Mouse (Mus musculus): Measurements from ENCODE around the gene Tex101. TPM values are rescaled to one million over a fixed set of nuclear protein-coding genes. Genes with fewer than 3 reads are reported as not detected.

The Tex101 gene
- polyA plus RNA-seq, 1 experiment from 2014 or later: not detected

DNA sequence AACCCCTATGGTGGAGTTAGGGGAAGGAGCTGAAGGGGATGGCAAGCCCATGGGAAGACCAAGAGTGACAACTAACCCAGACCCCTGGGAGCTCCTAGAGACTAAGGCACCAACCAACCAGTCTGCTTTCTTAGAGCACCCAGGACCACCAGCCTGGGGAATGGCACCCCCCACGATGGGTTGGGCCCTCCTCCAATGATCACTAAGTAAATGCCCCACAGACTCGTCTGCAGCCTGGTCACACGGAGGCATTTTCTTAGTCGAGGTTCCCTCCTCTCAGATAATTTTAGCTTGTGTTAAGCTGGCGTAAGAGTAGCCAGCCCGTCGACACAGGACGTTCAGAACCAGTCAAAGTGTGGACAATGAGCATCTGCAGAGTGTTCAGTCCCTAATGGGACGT lies 11.5 kb downstream of the Tex101 start:
- ATAC-seq (ENCODE audit: low read depth) (no peak), DNase-seq (ENCODE audit: low spot score) (no peak)
- H3K27ac ChIP-seq (replicated peaks; ENCODE audit: low read depth, low read length): no peak overlapping the region
- no peaks in the 10 kb centered on the region for H3K9me3 ChIP-seq (ENCODE audit: control insufficient read depth, low read length)
- WGBS: 81% methylated on average over 9 of the region's 9 CpGs
- H3K9ac ChIP-seq (ENCODE audit: low read depth, low read length): no peak overlapping the region
- H3K36me3 ChIP-seq (ENCODE audit: control insufficient read depth, insufficient read depth, low read length): no peaks in the 10 kb centered on the region
- no peaks in the 10 kb centered on the region for H3K4me1 ChIP-seq (ENCODE audit: control insufficient read depth, insufficient read depth, low read length)
- H3K4me2 ChIP-seq (ENCODE audit: low read depth, low read length): no peak overlapping the region
- no peak overlapping the region for H3K4me3 ChIP-seq (ENCODE audit: low read depth, low read length)
- H3K27me3 ChIP-seq (replicated peaks; ENCODE audit: control insufficient read depth, insufficient read depth, low read length): no peaks in the 10 kb centered on the region

DNA sequence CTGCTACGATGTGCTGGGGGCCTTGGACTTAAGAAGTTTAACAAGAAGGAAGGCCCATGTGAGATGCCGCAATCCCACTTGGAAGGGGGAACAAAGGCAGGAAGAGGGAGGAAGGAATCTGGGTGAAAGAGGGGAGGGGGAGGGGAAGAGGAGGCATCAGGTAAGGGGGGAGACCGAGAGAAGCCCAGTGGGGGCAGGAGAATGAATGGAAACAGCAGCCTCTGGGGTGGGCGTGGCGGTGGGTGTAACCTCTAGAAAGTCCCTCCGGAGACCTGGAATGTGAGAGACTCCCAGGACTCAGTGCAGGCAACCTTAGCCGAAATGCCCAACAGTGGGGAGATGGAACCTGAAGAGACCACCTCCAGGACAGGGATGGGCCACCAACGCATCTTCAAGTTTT lies 12.2 kb downstream of the Tex101 start:
- no peaks in the 10 kb centered on the region for H3K4me1 ChIP-seq (ENCODE audit: control insufficient read depth, insufficient read depth, low read length)
- no peak overlapping the region for H3K4me3 ChIP-seq (ENCODE audit: low read depth, low read length)
- ATAC-seq (ENCODE audit: low read depth) (no peak), DNase-seq (ENCODE audit: low spot score) (no peak)
- H3K27ac ChIP-seq (replicated peaks; ENCODE audit: low read depth, low read length): no peak overlapping the region
- no peaks in the 10 kb centered on the region for H3K36me3 ChIP-seq (ENCODE audit: control insufficient read depth, insufficient read depth, low read length)
- WGBS: 37% methylated on average over 8 of the region's 8 CpGs
- no peaks in the 10 kb centered on the region for H3K27me3 ChIP-seq (replicated peaks; ENCODE audit: control insufficient read depth, insufficient read depth, low read length)
- H3K9ac ChIP-seq (ENCODE audit: low read depth, low read length): no peak overlapping the region
- H3K4me2 ChIP-seq (ENCODE audit: low read depth, low read length): no peak overlapping the region
- H3K9me3 ChIP-seq (ENCODE audit: control insufficient read depth, low read length): no peaks in the 10 kb centered on the region

- 14% methylated on average over 8 of the region's 8 CpGs for WGBS
- Histone ChIP-seq H3K27me3 (replicated peaks; ENCODE audit: control insufficient read depth, insufficient read depth, low read length) (no peaks in the 10 kb centered on the region), H3K27ac (replicated peaks; ENCODE audit: low read depth, low read length) (no peak overlapping the region), H3K9ac (ENCODE audit: low read depth, low read length) (no peak overlapping the region), H3K36me3 (ENCODE audit: control insufficient read depth, insufficient read depth, low read length) (no peaks in the 10 kb centered on the region), H3K4me1 (ENCODE audit: control insufficient read depth, insufficient read depth, low read length) (no peaks in the 10 kb centered on the region), H3K9me3 (ENCODE audit: control insufficient read depth, low read length) (no peaks in the 10 kb centered on the region), H3K4me2 (ENCODE audit: low read depth, low read length) (no peak overlapping the region), H3K4me3 (ENCODE audit: low read depth, low read length) (no peak overlapping the region)
- ATAC-seq (ENCODE audit: low read depth) (peak; percentile 47), DNase-seq (ENCODE audit: low spot score) (peak; percentile 79)
These were observed 13.9 kb downstream of the Tex101 start for GRCm38 (mm10) chr7:24662575-24662974.

- Histone ChIP-seq H3K9me3 (ENCODE audit: control insufficient read depth, low read length) (no peaks in the 10 kb centered on the region), H3K27me3 (replicated peaks; ENCODE audit: control insufficient read depth, insufficient read depth, low read length) (no peaks in the 10 kb centered on the region), H3K27ac (replicated peaks; ENCODE audit: low read depth, low read length) (no peak overlapping the region), H3K4me3 (ENCODE audit: low read depth, low read length) (no peak overlapping the region), H3K9ac (ENCODE audit: low read depth, low read length) (no peak overlapping the region), H3K4me2 (ENCODE audit: low read depth, low read length) (no peak overlapping the region), H3K4me1 (ENCODE audit: control insufficient read depth, insufficient read depth, low read length) (no peaks in the 10 kb centered on the region), H3K36me3 (ENCODE audit: control insufficient read depth, insufficient read depth, low read length) (no peaks in the 10 kb centered on the region)
- 65% methylated on average over 17 of the region's 17 CpGs for WGBS
- DNase-seq (ENCODE audit: low spot score): no peak
- ATAC-seq (ENCODE audit: low read depth): no peak
These were observed 15.2 kb downstream of the Tex101 start for GRCm38 (mm10) chr7:24661118-24661904.

- H3K36me3 ChIP-seq (ENCODE audit: control insufficient read depth, insufficient read depth, low read length): no peaks in the 10 kb centered on the region
- H3K9me3 ChIP-seq (ENCODE audit: control insufficient read depth, low read length): no peaks in the 10 kb centered on the region
- no peak overlapping the region for H3K4me3 ChIP-seq (ENCODE audit: low read depth, low read length)
- 52% methylated on average over 12 of the region's 12 CpGs for WGBS
- H3K4me2 ChIP-seq (ENCODE audit: low read depth, low read length): no peak overlapping the region
- H3K27me3 ChIP-seq (replicated peaks; ENCODE audit: control insufficient read depth, insufficient read depth, low read length): no peaks in the 10 kb centered on the region
- no peak overlapping the region for H3K9ac ChIP-seq (ENCODE audit: low read depth, low read length)
- no peak overlapping the region for H3K27ac ChIP-seq (replicated peaks; ENCODE audit: low read depth, low read length)
- ATAC-seq (ENCODE audit: low read depth) (no peak), DNase-seq (ENCODE audit: low spot score) (no peak)
- no peaks in the 10 kb centered on the region for H3K4me1 ChIP-seq (ENCODE audit: control insufficient read depth, insufficient read depth, low read length)
These were observed 16.6 kb downstream of the Tex101 start for GRCm38 (mm10) chr7:24659737-24660357.

GRCm38 (mm10) chr7:24653681-24654080 lies 22.8 kb downstream of the Tex101 start:
- Histone ChIP-seq H3K27me3 (replicated peaks; ENCODE audit: control insufficient read depth, insufficient read depth, low read length) (no peaks in the 10 kb centered on the region), H3K9me3 (ENCODE audit: control insufficient read depth, low read length) (no peaks in the 10 kb centered on the region), H3K4me2 (ENCODE audit: low read depth, low read length) (no peak overlapping the region), H3K27ac (replicated peaks; ENCODE audit: low read depth, low read length) (no peak overlapping the region), H3K4me3 (ENCODE audit: low read depth, low read length) (no peak overlapping the region), H3K9ac (ENCODE audit: low read depth, low read length) (no peak overlapping the region), H3K36me3 (ENCODE audit: control insufficient read depth, insufficient read depth, low read length) (no peaks in the 10 kb centered on the region), H3K4me1 (ENCODE audit: control insufficient read depth, insufficient read depth, low read length) (no peaks in the 10 kb centered on the region)
- DNase-seq (ENCODE audit: low spot score) (peak; percentile 22), ATAC-seq (ENCODE audit: low read depth) (no peak)
- WGBS: 24% methylated on average over 7 of the region's 7 CpGs

- 74% methylated on average over 7 of the region's 7 CpGs for WGBS
- H3K9ac ChIP-seq (ENCODE audit: low read depth, low read length): no peak overlapping the region
- no peaks in the 10 kb centered on the region for H3K9me3 ChIP-seq (ENCODE audit: control insufficient read depth, low read length)
- no peak for DNase-seq (ENCODE audit: low spot score)
- no peak for ATAC-seq (ENCODE audit: low read depth)
- H3K36me3 ChIP-seq (ENCODE audit: control insufficient read depth, insufficient read depth, low read length): no peaks in the 10 kb centered on the region
- no peak overlapping the region for H3K4me2 ChIP-seq (ENCODE audit: low read depth, low read length)
- no peaks in the 10 kb centered on the region for H3K4me1 ChIP-seq (ENCODE audit: control insufficient read depth, insufficient read depth, low read length)
- no peak overlapping the region for H3K27ac ChIP-seq (replicated peaks; ENCODE audit: low read depth, low read length)
- no peak overlapping the region for H3K4me3 ChIP-seq (ENCODE audit: low read depth, low read length)
- no peaks in the 10 kb centered on the region for H3K27me3 ChIP-seq (replicated peaks; ENCODE audit: control insufficient read depth, insufficient read depth, low read length)
These were observed 30.0 kb downstream of the Tex101 start for GRCm38 (mm10) chr7:24646486-24646885.

- H3K9me3 ChIP-seq (ENCODE audit: control insufficient read depth, low read length): no peaks in the 10 kb centered on the region
- no peak overlapping the region for H3K9ac ChIP-seq (ENCODE audit: low read depth, low read length)
- no peak overlapping the region for H3K4me3 ChIP-seq (ENCODE audit: low read depth, low read length)
- no peak overlapping the region for H3K4me2 ChIP-seq (ENCODE audit: low read depth, low read length)
- no peaks in the 10 kb centered on the region for H3K36me3 ChIP-seq (ENCODE audit: control insufficient read depth, insufficient read depth, low read length)
- H3K4me1 ChIP-seq (ENCODE audit: control insufficient read depth, insufficient read depth, low read length): no peaks in the 10 kb centered on the region
- no peak overlapping the region for H3K27ac ChIP-seq (replicated peaks; ENCODE audit: low read depth, low read length)
- DNase-seq (ENCODE audit: low spot score) (no peak), ATAC-seq (ENCODE audit: low read depth) (no peak)
- 67% methylated on average over 7 of the region's 7 CpGs for WGBS
- peaks cover 9% of the 10 kb centered on the region for H3K27me3 ChIP-seq (replicated peaks; ENCODE audit: control insufficient read depth, insufficient read depth, low read length)
These were observed 31.5 kb downstream of the Tex101 start for GRCm38 (mm10) chr7:24644996-24645395.

- H3K27ac ChIP-seq (replicated peaks; ENCODE audit: low read depth, low read length): no peak overlapping the region
- H3K4me1 ChIP-seq (ENCODE audit: control insufficient read depth, insufficient read depth, low read length): no peaks in the 10 kb centered on the region
- no peaks in the 10 kb centered on the region for H3K36me3 ChIP-seq (ENCODE audit: control insufficient read depth, insufficient read depth, low read length)
- no peak overlapping the region for H3K4me2 ChIP-seq (ENCODE audit: low read depth, low read length)
- WGBS: 75% methylated on average over 6 of the region's 6 CpGs
- H3K9me3 ChIP-seq (ENCODE audit: control insufficient read depth, low read length): no peaks in the 10 kb centered on the region
- ATAC-seq (ENCODE audit: low read depth) (no peak), DNase-seq (ENCODE audit: low spot score) (no peak)
- peaks cover 13% of the 10 kb centered on the region for H3K27me3 ChIP-seq (replicated peaks; ENCODE audit: control insufficient read depth, insufficient read depth, low read length)
- no peak overlapping the region for H3K9ac ChIP-seq (ENCODE audit: low read depth, low read length)
- H3K4me3 ChIP-seq (ENCODE audit: low read depth, low read length): no peak overlapping the region
These were observed 32.0 kb downstream of the Tex101 start for GRCm38 (mm10) chr7:24644492-24644891.
